Mouse (Mus musculus): ENCODE measurements around the gene Smim24. TPM values are rescaled to one million over a fixed set of nuclear protein-coding genes. Genes with fewer than 3 reads are reported as not detected.

The Smim24 gene
- polyA plus RNA-seq, 1 experiment from 2014 or later = 1,233 TPM

DNA sequence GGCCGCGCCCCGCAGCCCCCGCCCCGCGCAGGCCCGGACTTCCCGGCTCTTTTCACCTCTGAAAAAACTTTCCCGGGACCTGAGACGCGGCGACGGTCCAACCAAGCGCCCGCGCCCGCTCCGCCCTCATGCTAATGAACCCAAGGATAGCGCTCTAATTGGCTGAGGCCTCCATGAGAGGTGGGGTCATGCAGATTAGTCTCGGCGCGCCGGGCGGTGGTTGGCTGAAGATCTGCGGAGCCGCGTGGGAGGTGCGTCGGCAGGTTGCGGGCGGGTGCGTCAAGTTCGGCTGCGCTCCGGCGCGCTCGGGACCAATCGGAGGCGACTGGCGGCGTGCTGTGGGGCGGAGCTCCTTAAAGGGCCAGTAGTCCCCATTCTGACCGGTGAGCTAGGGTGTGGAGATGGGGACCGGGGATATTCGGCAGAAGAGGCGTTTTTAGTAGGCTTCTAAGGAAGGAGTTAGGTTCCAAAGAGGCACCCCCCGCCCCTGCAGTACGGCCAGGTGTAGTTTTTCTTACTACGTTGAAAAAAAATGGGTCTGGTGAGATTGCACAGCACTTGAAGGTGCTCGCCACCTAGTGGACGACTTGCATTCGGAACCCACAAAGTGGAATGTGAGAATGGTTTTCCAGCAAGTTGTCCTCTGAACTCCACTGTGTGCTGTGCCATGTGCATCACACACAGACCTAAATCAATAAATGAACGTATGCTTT, 42.3 kb upstream of the Smim24 start, which contains the start of gene Hmg20b:
TSS of gene Hmg20b (minus strand) at position 130 of the 713 bp plus-strand sequence.
- Histone ChIP-seq H3K36me3 (ENCODE audit: control insufficient read depth, insufficient read depth) (peaks cover 13% of the 10 kb centered on the region; the same call in 1 of the 2 replicates), H3K4me3 (ENCODE audit: low read depth, low read length) (peak within 1 kb of the TSS; percentile 76), H3K27ac (ENCODE audit: low read depth, low read length) (peak within 1 kb of the TSS; percentile 75), H3K9me3 (ENCODE audit: control insufficient read depth) (no peaks in the 10 kb centered on the region), H3K4me1 (replicated peaks; ENCODE audit: control insufficient read depth, insufficient read depth, low read length) (no peaks in the 10 kb centered on the region), H3K4me2 (replicated peaks; ENCODE audit: low read depth) (peak within 1 kb of the TSS; percentile 90), H3K27me3 (replicated peaks; ENCODE audit: control insufficient read depth, insufficient read depth, low read length) (no peaks in the 10 kb centered on the region), H3K9ac (ENCODE audit: low read depth, low read length) (peak within 1 kb of the TSS; percentile 73)
- under 1% methylated on average over 54 of the region's 54 CpGs for WGBS
- peak; percentile 92 for ATAC-seq
- TF ChIP-seq CTCF (IDR thresholded peaks at IDR 0.05; ENCODE audit: low read depth) = peak; percentile 93

DNA sequence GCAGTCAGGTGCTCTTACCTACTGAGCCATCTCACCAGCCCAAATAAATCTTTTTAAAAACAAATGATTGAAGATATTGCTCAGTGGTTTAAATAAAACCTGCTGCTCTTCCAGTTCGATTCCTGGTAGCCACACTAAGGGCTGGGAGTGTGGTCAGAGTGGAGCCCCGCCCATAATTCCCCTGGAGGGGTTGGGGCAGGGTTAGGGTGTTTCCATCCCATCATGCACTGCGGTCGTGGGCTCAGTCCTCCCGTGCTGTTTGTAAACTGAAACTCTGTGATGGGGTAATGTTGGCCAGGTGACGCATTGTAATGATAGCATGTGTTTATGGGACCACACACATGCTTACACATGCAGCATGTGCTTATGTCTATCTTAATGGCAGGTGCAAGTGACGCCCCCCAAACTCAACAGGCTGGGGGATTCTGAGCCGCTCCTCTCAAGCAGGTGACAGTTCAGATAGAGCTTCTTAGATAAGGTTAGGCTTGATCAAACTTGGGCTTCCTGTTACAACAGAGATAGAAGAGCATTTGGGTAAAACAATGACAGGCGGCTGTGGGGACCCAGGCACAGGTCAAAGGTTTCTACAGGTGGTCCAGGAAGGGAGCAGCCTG, 41.1 kb upstream of the Smim24 start:
- Histone ChIP-seq H3K9me3 (ENCODE audit: control insufficient read depth) (no peaks in the 10 kb centered on the region), H3K4me1 (replicated peaks; ENCODE audit: control insufficient read depth, insufficient read depth, low read length) (no peaks in the 10 kb centered on the region), H3K4me2 (replicated peaks; ENCODE audit: low read depth) (0 out of 2 replicates have a peak overlapping the region, but pooled peaks have one; percentile 21), H3K27ac (ENCODE audit: low read depth, low read length) (no peak overlapping the region), H3K36me3 (ENCODE audit: control insufficient read depth, insufficient read depth) (peaks cover 13% of the 10 kb centered on the region; the same call in 1 of the 2 replicates), H3K9ac (ENCODE audit: low read depth, low read length) (no peak overlapping the region), H3K27me3 (replicated peaks; ENCODE audit: control insufficient read depth, insufficient read depth, low read length) (no peaks in the 10 kb centered on the region), H3K4me3 (ENCODE audit: low read depth, low read length) (no peak overlapping the region)
- TF ChIP-seq CTCF (IDR thresholded peaks at IDR 0.05; ENCODE audit: low read depth) = no peak
- WGBS = 12% methylated on average over 9 of the region's 9 CpGs
- ATAC-seq = no peak

DNA sequence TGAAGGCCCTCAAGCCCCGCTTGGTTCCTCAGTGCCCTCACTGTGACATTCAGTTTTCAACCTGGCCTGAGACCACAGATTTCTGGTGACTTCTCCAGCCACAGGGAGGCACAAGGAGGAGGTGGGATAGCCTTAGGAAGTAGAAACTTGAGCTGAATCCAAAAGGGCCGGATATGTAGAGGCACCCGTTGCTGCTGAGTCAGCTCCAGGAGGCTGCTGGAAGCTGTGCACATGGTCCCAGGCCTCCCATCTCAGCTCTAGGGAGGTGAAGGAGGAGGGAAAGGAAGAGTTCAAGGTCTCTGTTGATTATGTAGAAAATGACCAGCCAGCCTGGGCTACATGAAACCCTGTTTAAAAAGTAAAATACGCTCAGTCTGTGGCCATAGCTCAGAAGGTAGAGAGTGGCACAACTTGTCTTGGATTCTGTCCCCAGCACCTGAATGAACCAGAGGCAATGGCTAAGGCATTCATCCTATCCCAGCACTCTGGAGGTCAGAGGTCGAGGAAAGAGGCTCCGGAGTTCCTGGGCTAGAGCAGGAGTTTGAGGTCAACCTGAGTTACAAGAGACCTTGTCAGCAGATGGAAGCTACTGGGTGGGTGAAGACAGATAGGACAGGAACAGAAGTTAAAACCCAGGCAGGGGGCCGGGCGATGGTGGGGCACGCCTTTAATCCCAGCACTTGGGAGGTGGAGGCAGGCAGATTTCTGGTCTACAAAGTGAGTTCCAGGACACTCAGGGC, 37.9 kb upstream of the Smim24 start:
- Histone ChIP-seq H3K4me1 (replicated peaks; ENCODE audit: control insufficient read depth, insufficient read depth, low read length) (peaks cover 6% of the 10 kb centered on the region; the same call in 1 of the 2 replicates), H3K27ac (ENCODE audit: low read depth, low read length) (no peak overlapping the region; the same call in 1 of the 2 replicates), H3K9me3 (ENCODE audit: control insufficient read depth) (no peaks in the 10 kb centered on the region), H3K4me3 (ENCODE audit: low read depth, low read length) (no peak overlapping the region), H3K36me3 (ENCODE audit: control insufficient read depth, insufficient read depth) (no peaks in the 10 kb centered on the region), H3K9ac (ENCODE audit: low read depth, low read length) (no peak overlapping the region), H3K27me3 (replicated peaks; ENCODE audit: control insufficient read depth, insufficient read depth, low read length) (no peaks in the 10 kb centered on the region), H3K4me2 (replicated peaks; ENCODE audit: low read depth) (no peak overlapping the region)
- ATAC-seq = no peak
- no peak for TF ChIP-seq CTCF (IDR thresholded peaks at IDR 0.05; ENCODE audit: low read depth)
- WGBS = 69% methylated on average over 9 of the region's 9 CpGs

DNA sequence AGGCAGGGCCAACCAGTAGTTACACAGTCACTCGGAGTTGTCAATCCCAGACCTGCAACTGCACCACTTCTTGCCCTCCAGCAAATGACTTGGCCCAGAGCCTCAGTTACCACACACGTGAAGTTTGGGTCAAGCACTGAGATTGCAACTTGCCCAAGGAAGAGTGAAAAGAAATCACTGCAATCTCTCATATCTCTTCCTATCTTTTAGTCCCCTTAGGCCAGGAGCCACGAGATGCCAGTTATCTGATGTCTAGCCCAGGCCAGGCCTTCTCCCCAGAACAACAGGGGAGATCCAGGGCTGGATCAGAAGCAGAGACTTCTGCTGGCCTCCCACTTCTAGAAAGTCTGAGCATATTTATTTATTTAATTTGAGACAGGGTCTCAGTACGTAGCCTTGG, 37.3 kb upstream of the Smim24 start:
- no peak overlapping the region for H3K27ac ChIP-seq (ENCODE audit: low read depth, low read length)
- H3K4me2 ChIP-seq (replicated peaks; ENCODE audit: low read depth) = no peak overlapping the region
- peaks cover 6% of the 10 kb centered on the region; the same call in 1 of the 2 replicates for H3K4me1 ChIP-seq (replicated peaks; ENCODE audit: control insufficient read depth, insufficient read depth, low read length)
- H3K4me3 ChIP-seq (ENCODE audit: low read depth, low read length) = no peak overlapping the region
- H3K27me3 ChIP-seq (replicated peaks; ENCODE audit: control insufficient read depth, insufficient read depth, low read length) = no peaks in the 10 kb centered on the region
- no peaks in the 10 kb centered on the region for H3K36me3 ChIP-seq (ENCODE audit: control insufficient read depth, insufficient read depth)
- TF ChIP-seq CTCF (IDR thresholded peaks at IDR 0.05; ENCODE audit: low read depth) = no peak
- H3K9me3 ChIP-seq (ENCODE audit: control insufficient read depth) = no peaks in the 10 kb centered on the region
- H3K9ac ChIP-seq (ENCODE audit: low read depth, low read length) = no peak overlapping the region
- ATAC-seq = no peak
- WGBS = 91% methylated on average over 4 of the region's 4 CpGs

DNA sequence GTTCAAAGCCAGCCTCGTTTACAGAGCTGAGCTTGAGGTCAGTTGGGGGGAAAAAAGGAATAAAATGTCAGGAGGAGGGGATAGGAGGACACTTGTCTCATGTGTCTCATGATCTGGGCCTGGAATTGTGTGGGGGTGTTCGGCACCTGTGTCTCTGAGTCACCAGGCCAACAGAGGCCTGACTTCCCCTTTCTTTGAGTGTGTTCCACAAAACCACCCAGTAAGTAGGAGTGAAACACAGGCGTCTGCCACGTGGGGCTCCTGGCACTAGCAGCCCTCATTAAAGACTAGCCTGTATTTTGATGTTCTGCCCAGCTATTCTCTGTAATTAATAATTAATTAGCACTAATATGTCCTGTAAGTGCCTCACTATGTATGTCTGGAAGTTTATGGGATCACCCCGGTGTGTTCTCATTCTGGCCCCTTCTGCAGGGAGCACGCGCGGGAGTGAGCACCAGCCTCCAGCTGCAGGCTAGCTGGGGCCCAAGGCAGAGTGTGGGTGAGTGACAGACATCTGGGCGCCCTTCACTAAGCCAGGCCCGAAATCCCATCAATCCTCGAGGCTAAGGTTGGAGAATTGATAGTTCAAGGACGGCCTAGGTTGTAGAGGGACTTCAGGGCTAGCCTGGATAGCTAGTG, 36.4 kb upstream of the Smim24 start:
- no peaks in the 10 kb centered on the region for H3K27me3 ChIP-seq (replicated peaks; ENCODE audit: control insufficient read depth, insufficient read depth, low read length)
- peaks cover 3% of the 10 kb centered on the region; the same call in 1 of the 2 replicates for H3K36me3 ChIP-seq (ENCODE audit: control insufficient read depth, insufficient read depth)
- no peak overlapping the region for H3K27ac ChIP-seq (ENCODE audit: low read depth, low read length)
- peak overlapping the region; percentile 95 for H3K4me2 ChIP-seq (replicated peaks; ENCODE audit: low read depth)
- H3K4me1 ChIP-seq (replicated peaks; ENCODE audit: control insufficient read depth, insufficient read depth, low read length) = peaks cover 6% of the 10 kb centered on the region; the same call in 1 of the 2 replicates
- TF ChIP-seq CTCF (IDR thresholded peaks at IDR 0.05; ENCODE audit: low read depth) = no peak
- ATAC-seq = no peak
- 34% methylated on average over 12 of the region's 12 CpGs for WGBS
- H3K4me3 ChIP-seq (ENCODE audit: low read depth, low read length) = peak overlapping the region; percentile 78
- H3K9me3 ChIP-seq (ENCODE audit: control insufficient read depth) = no peaks in the 10 kb centered on the region
- H3K9ac ChIP-seq (ENCODE audit: low read depth, low read length) = peak overlapping the region; percentile 78; the same call in 1 of the 2 replicates

Measured in intestine, postnatal 0 days (tissue).